Mouse (Mus musculus) adrenal gland, postnatal 36 days (tissue): Measurements from ENCODE around the gene Prpsap1. TPM values are rescaled to one million over a fixed set of nuclear protein-coding genes. Genes with fewer than 3 reads are reported as not detected.
A peak's percentile ranks its signal among the peaks of the same experiment; 100 is the strongest.

ENCODE experiments used
- DNase-seq, 2 experiments: peaks; one replicate each; pipeline ENCODE4 v3.0.0; 2021; ENCODE audit warnings: mixed read lengths in 1 of 2
- total RNA-seq, 2 experiments: library from RNA; stranded (reverse); gene quantifications; 2 replicates each; pipeline ENCODE4 v1.2.3; 2021

The Prpsap1 gene
- total RNA-seq, 2 experiments from 2014 or later = 84.6 to 87.0 TPM

DNA sequence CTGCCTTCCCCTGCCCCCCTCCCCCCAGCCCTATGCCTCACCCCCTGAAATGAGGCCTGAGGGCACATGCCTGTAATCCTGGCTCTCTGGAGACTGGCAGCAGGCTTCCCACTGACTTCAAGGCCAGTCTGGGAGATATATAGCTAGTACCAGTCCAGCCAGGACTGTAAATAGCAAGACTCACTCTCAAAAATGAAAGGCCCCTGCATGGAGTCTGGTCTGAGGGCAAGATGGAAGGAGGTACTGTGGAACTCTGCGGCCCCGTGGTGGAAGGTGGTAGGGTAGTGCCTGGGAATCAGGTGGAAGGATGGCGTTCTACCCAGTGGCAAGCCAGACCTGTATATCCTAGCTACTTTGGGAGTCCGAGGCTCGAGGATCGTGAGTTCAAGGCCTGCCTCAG, 50.1 kb downstream of the Prpsap1 start:
- no peak for DNase-seq

DNA sequence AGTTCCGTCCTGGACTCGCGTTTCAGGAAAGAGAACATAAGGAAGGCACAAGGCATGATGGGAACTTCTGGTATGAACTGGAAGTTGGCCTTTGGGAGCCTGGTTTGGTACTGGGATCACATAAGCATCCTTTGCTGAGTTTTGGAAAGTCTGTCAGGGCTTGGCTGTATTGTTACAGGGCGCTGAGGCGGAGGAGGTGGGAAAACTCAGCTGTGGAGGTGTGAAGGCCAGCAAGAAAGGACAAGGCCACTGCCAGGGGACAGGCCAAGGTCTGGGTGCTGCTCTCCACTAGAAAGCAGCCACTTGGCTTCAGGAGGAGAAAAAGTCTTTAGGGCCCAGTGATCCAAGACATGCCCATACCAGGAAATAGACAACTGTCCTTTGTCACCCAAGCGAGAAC, 50.7 kb downstream of the Prpsap1 start:
- peak in 1 of 2 experiments; percentile 51 for DNase-seq

DNA sequence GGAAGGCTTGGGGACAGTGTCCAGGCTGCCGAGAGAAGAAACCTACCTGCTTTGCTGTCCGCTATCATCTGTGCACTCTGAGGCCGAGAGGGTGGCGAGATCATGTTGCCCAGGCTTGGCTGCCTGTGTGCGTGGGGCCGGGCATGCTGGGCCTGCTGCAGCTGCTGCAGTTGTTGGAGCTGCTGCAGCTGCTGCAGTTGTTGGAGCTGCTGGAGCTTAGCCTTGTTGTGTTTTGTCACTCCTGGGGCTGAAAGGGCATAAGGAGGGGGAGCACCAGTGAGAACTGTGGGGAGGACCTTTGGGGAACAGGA, 51.2 kb downstream of the Prpsap1 start:
- no peak for DNase-seq

DNA sequence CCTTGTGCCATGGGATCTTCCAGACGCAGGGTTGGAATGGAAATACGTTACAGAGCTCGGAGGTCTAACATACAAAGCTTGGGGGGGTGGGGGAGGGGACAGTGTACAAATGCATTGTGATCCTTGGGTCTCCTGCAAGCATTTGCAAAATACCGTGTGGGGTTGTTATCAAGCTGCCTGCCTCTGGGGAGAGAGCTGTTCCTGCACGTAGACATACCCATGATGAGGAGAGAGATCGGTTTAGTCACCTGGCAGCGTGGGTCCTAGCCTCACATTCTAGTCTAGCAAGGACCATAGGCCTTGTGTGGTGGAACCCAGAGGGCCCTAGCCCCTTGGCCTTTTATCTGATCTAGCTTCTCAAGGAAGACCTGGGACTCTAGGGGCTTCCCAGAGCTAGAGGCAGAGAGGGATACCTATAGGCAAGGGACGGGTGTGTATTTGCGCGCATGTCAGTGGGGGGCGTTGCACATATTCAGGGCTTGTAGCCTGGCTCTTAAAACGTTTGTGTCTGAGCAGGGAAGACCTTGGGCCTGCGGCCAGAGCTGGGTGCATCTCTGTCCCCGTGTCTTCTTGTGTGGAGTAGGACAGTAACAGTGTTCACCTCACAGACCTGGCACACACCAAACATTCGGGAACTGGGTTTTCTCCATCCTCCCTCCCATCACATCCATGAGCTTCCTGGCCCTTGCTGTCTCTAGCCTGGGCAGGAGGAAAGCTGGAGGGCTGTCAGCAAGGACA, 51.7 kb downstream of the Prpsap1 start:
- DNase-seq = peak; percentile 58 to 64

DNA sequence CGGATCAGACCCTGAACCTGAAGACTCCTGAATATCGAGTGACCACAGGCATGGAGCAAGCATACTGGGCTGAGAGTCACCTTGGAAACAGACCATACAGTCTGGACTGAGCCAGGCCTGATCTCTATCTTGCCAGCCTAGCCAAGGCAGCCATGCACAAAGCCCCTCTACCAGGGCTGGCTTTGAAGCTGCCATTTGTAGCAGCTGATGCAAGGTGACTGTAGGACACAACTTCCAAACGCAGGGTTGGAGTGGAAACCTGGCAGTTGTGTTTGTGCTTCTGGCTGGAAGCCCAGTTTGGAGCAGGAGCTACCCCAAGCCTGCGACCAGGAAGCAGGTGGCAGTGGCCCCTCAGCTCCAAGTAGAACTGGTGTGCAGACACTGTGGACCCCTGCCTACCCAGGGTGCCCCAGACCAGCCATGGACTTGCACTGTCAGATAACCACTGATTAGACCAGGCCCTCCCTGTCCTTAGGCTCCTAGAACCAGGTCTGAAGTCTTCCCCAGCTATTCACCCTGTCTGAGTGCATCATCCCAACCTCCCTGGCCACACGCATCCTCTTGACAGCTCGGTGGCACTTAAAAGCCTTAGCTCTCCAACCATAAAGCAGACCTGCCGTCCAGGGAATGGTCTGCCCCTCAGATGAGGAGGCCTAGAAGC, 53.5 kb downstream of the Prpsap1 start:
- DNase-seq = no peak

DNA sequence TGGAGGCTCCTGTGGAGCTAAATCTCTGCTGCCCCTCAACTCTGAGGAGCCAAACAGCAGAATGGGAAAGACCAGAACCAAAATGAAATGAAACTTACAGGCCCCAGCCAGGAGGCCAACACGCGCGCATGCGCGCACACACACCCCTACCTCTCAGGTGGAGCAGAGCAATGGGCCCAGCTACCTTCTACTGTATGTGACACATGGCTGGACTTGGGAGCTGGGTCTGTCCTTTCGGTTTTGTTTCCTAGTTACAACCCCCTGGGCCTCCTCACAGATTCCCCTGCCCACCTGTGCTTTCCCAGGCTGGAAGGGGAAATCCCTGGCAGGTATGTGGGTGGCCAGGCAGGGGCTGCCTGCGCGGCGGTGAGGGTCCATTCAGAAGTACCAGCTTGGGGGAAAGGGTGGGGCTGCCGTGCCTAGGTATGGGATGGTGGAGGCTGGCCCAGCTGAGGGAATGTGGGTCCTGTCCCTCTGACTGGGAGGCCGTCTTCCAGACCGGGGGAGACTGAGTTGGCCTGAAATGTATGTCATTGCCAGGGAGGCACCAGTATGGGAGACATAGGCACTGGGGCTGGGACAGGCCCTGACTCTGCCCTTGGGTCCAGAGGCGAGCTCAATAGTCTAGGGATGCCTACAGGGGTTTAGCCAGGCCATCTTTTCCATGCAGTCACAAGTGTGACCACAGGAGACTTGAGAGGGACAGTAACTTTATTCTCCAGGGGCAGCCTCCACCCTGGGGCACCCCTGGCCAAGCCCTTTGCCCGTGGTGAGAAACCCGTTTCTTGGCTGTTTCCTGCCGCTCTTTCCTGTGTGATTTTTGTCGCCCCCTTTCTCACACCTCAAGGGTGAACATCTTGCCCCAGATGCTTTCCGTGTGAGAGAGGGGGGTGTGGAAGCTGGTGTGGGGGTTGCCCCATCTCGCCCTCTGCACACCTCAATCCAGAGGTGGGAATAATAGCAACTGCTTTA, 54.4 kb downstream of the Prpsap1 start:
- no peak for DNase-seq

DNA sequence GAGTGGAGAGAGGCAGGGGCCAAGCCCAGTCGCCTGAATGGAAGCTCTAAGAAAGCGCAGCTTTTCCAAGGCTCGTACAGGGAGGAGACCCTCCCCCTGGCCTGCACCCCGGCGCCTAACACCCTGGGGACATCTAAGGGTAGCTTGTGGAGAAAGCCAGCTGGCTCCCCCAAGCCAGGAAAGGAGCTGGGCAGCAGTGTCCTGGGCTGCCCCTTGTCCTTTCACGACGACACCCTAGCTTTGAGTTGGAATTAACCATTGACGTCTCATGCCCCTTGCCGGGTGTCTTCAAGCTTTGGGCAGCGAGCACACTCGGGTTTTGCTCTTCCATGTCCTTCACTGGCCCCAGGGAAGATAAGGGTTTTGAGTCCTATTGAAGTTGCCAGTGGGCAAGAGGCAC, 56.5 kb downstream of the Prpsap1 start:
- DNase-seq = no peak

DNA sequence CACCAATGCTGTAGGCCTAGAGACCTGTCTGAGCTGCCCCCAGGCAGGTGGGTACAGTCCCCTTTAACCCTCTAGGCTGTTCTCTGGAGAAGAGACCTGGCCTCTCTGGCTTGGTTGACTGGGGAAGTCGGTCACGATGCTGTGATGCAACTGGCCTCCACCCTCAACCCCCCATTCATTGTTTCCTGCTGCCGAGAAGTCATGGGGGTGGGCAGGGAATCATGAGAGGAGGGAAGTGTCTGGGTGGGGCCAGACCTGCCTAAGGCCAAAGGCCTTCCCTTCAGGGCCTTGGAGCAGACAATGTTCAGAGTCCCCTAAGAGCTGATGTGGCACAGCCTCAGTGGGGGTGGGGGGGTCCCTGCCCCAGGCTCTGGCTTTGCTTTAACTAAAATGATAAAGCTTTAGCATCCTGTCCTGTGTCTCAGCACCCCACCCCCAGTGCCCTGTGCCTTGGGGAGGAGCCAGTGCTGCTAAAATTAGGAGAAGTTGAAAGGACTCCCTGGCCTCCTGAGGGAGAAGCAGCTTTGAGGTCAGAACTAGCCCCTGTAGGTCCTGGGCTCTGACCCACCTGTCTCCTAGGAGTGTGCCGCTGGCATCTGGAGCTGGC, 57.2 kb downstream of the Prpsap1 start:
- DNase-seq = peak; percentile 47 to 68

DNA sequence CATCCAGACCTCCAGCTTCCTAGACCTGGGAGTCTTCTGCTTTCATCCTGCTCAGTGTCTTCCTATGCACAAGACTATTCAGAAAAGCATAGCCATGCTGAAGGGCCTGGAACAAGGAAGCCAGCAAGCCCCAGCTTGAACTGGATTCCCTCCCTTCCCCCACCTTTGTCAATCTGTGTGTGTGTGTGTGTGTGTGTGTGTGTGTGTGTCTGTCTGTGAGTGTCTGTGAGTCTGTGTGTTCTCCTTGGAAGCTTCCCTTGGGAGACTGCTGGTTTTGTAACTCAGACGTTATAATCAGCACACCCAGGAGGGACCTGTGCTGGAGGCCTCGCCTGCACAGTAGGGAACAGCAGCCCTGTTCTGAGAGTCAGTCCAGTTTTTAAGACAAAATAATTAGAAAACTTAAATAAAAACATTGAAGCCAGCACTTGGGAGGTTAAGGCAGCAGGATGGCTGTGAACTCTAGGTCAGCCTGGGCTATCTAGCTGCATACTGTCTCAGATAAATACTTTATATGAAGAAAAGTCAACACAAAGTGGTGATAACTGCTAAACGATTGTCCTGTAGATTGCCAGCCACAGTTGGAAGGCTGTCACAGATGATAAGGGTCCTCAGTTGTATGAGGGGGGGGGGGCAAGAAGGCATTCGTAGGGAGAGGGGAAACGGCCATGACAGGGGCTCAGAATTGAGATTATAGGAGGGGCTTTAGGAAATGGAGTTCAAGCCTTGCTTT, 57.8 kb downstream of the Prpsap1 start:
- DNase-seq = no peak

DNA sequence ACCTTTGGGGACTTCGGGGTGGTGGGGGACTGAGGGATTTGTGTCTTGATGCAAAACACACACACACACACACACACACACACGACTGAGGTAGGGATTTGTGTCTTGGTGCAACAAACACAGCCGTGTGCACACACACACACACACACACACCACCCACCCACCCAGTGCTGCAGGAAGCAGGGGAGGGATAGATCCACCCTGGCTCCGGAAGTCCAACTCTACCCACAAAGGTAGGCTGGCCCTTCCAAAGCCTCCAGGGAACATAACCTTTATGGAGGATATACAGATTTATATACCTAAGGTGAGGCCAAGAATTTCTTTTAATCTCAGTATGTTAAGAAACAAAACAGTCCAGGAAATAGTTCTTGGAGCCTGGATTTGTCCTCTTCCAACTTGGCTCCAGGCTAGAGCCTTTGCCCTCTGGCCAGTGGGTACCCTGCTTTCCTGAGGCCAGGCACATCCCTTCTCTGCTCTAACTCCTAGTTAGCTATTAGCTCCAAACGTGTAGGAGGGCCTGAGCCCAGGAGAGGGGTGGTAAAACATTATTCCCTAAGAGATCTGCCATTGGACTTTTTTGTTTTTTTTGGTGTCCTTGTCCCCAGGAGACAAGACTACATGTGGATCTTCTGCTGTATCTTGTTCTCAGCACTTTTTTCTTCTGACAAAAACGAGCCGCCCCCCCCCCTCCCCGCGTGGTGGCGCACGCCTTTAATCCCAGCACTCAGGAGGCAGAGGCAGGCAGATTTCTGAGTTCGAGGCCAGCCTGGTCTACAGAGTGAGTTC, 58.8 kb downstream of the Prpsap1 start:
- DNase-seq = no peak

DNA sequence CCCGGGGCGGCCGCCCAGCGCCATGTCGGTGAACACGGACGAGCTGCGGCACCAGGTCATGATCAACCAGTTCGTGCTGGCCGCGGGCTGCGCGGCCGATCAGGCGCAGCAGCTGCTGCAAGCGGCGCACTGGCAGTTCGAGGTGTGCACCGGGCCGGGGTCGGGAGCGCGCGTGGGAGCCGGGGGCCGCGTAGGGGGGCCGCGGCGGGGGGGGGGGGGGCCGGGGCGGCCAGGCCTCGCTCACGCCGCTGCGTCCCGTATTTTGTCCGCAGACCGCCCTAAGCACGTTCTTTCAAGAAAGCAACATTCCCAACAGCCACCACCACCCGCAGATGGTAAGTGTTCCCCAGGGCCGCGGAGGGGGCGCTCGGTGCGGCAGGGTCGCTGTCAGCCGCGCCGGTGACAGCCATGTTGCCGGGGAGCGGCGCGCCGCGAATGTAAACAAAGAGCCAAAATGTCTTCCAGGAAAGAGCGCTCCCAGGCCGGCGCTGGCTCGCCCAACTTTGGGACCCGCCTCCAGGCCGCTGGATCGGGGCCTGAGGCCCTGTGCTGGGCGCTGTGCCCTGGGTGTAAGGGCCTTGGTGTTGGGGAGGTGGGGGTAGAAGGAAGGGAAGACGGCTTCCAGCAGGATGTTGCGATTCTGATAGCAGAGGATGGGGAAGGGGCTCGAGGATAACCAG, 59.6 kb downstream of the Prpsap1 start:
- peak; percentile 80 to 84 for DNase-seq

DNA sequence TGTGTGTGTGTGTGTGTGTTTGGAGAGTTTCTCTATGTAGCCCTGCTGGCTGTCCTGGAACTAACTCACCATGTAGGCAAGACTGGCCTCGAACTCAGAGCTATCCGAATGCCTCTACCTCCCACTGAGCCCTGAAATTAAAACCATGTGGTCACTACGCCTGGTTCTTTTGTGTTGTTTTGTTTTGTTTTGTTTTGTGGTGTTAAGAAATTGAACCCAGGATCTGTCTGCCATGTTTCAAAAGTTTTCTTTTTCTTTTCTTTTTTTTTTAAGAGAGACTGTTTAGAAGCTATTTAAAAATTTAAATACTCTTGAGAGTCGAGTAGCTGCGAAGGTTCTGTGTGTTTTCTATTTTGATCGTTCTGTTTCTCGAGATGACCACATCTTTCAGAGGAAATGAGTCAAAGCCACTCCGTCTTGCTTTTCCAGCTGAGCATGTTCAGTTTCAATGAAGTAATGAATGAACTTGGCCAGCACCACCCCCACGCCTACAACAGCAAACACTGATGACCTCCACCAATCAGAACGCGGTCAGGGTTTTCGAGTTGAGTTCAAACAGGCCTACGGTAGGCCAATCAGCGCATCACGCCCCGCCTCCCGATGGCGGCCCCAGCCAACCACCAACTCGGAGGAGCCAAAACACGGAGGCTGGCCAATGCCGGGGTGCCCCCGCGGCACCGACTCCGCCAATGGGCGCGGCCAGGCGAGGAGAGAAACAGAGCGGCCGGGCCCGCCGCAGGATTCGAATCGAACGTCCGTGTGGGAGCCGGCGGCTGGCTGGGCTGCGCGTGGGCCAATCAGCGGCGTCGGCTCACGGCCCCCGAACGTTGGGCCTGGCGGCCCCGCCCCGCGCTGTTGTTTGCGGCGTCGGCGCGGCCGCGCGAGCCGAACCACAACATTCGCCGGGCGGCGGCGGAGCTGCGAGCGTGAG, 60.4 kb downstream of the Prpsap1 start, which contains the start of gene Ubald2:
Gene Ubald2 (plus strand): TSS at position 739 of the 931 bp plus-strand sequence.
- DNase-seq = peak; percentile 99 to 100

DNA sequence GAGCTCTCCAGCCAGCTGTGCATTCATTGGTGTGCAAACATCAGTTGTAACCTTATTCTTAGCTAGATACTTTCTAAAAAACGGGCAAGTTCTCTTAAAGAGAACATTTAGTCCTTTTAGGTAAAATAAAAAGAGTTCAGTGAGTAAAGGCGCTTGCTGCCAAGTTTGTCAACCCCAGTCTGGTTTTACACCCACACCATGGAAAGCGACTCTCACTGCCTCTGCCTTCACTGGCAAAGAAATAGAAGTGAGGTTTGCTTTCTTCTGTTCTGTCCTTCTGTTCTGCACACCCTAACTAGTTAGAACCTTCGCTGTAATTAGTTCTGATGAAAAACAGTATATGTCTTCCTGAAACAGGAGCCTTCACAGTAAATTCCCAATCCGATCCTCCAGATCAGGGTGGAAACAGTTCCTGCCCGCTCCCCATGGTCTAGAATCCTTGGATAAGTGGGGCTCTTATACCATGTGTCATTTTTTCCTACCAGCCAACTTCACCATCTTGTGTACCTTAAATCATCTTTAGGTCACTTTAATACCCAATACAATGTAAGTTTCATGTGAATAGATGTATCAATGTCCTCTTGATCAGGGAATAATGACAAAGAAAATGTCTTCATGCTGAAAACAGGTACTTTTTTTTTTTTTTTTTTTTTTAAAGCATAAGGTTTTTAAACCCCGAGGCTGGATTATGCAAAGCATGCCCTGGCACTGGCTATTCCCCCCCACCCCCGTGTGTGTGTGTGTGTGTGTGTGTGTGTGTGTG, 61.2 kb downstream of the Prpsap1 start:
- no peak for DNase-seq

DNA sequence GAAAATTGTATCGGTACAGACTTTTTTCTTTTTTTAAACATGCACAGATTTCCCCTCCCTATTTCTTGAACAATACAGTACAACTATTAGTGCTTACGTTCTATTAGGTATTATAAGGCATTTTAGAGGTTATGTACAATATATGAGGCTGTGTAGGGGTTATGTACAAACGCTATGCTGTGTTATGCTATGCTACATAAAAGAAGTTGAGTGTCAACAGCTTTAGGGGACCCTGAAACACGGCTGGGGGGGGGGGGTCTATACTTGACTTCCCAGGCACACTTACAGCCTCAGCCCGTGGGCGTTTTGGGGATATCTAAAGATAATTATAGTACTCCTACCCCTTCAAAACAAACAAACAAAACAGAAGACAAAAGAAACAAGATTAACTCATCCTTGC, 61.9 kb downstream of the Prpsap1 start:
- no peak for DNase-seq

DNA sequence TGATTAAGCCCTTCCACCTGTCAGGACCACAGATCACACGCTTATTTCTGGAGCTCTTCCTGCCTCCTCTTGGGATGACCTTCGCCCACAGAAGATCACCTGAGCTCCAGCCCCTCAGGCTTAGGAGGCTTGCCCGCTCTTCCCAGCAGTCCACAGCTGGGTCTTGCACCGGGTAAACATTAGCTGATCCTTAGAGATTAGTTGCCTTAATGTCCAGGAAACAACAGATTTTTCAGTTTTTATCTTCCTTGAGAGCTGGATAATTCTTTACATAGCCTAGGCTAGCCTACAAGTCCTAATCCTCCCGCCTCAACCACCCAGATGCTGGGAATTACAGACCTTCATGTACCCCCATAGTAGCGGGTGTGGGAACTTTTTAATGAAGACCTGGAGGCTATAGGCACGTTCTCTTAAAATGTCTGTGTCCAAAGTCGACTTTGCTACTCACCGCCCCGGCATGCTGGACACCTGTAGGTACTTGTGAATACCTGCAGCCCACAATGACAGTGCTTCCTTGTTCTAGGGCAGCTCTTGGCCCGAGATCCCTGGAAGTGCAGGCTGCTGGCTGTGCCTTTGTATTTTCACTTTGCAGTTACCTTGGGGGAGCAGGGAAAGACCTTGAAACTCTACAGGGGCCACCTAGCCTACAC, 62.4 kb downstream of the Prpsap1 start:
- no peak for DNase-seq

DNA sequence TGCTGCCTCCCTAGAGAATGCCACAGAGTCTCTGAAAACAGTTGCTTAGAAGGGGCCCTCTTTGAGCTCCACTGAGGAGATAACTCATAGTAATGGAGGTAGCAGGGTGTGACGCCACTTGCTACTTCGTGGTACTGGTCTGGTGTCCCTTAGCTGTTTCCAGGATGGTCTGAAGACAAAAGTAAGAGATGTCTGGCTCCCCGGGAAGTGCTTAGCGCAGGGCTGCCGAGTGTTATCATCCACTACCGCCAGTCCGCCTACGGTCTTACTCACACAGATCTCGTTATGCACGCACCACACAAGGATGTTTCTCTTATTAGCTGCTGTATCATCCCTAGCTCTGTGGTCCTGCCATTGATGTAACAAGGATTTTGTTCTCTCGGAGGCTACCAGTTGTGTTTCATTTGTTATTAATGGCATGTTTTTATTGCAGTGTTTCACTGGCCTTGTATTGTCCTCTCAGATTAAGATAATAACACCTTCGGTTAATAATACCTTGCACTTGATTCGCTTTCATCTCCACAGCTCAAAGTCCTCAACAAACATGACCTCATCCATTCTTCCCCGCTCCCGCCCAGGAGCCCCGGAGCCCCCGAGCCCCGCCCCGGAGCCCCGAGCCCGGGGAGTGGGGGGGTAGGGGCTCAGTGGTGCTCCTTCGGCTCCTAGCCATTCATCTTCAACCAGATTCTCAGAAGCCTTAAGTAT, 63.1 kb downstream of the Prpsap1 start:
- DNase-seq = no peak
